23 mouse cellular contexts compared by ENCODE assay signal in genomic region chr6:136917885-136918284, GRCm38 (mm10). TPM values are rescaled to one million over a fixed set of nuclear protein-coding genes. Genes with fewer than 3 reads are reported as not detected.
A peak's percentile ranks its signal among the peaks of the same experiment; 100 is the strongest.
DNase-seq lines count a peak whose midpoint lies in the region; ATAC-seq lines count a peak whose summit lies in the region.
"Had no signal": no experiment of that assay in that cellular context is flagged by ENCODE, and none has a peak within 500 bp of the region (broad histone marks: within the 10 kb centered on the region; RNA-seq: fewer than 3 reads in every experiment).

No protein-coding gene starts in this region.

- H3K9me3 ChIP-seq in heart, embryonic 13.5 days = no peaks in the 10 kb centered on the region
- no peaks in the 10 kb centered on the region for H3K9me3 ChIP-seq in heart, embryonic 10.5 days
- H3K9me3 ChIP-seq in embryonic facial prominence, embryonic 12.5 days = no peaks in the 10 kb centered on the region
- no peaks in the 10 kb centered on the region for H3K9me3 ChIP-seq in limb, embryonic 12.5 days
- H3K9me3 ChIP-seq: hindbrain, embryonic 13.5 days; kidney, embryonic 15.5 days; midbrain, embryonic 12.5 days; neural tube, embryonic 15.5 days; stomach, embryonic 15.5 days had no signal

- no peak overlapping the region for H3K9ac ChIP-seq in heart, embryonic 13.5 days
- H3K9ac ChIP-seq in embryonic facial prominence, embryonic 12.5 days = no peak overlapping the region
- H3K9ac ChIP-seq in limb, embryonic 12.5 days (replicated peaks) = no peak overlapping the region
- H3K9ac ChIP-seq: forebrain, postnatal 0 days; hindbrain, embryonic 13.5 days; kidney, embryonic 15.5 days; liver, embryonic 14.5 days; midbrain, embryonic 12.5 days; neural tube, embryonic 15.5 days; stomach, embryonic 15.5 days had no signal

- no peak overlapping the region for H3K4me2 ChIP-seq in heart, embryonic 13.5 days
- H3K4me2 ChIP-seq in embryonic facial prominence, embryonic 12.5 days (replicated peaks) = no peak overlapping the region
- H3K4me2 ChIP-seq in limb, embryonic 12.5 days = no peak overlapping the region
- H3K4me2 ChIP-seq: hindbrain, embryonic 13.5 days; kidney, embryonic 15.5 days; midbrain, embryonic 12.5 days; neural tube, embryonic 15.5 days; stomach, embryonic 15.5 days had no signal

- DNase-seq in heart, embryonic 10.5 days (ENCODE audit: low spot score) = no peak
- DNase-seq in NIH3T3 (ENCODE audit: low read depth) = peak; percentile 23
- no peak for DNase-seq in layer of hippocampus, adult 9-11 months
- DNase-seq in right cerebral cortex, adult 18-20 months = no peak
- no peak for DNase-seq in frontal cortex, postnatal 10 days (ENCODE audit: low spot score in 2 of 2)
- DNase-seq: adrenal gland, postnatal 36 days; cerebellum, adult 9-11 months; forebrain, postnatal 0 days; gastrocnemius, postnatal 36 days; heart, postnatal 14 days; kidney, postnatal 36 days had no signal

- ATAC-seq in heart, embryonic 13.5 days (ENCODE audit: extremely low read depth, insufficient number of reproducible peaks, low FRiP score, low TSS enrichment) = no peak
- no peak for ATAC-seq in embryonic facial prominence, embryonic 12.5 days (ENCODE audit: insufficient number of reproducible peaks, insufficient read depth, low FRiP score, low TSS enrichment)
- no peak for ATAC-seq in limb, embryonic 12.5 days (ENCODE audit: insufficient number of reproducible peaks, insufficient read depth, low FRiP score, low TSS enrichment, low read depth)
- ATAC-seq: CD4-positive, CD25-positive, alpha-beta regulatory T cell, adult 4 months; forebrain, postnatal 0 days; inflammation-experienced regulatory T-cells, adult 6 months had no signal

- peak overlapping the region; percentile 61; the same call in 1 of the 2 replicates for H3K27ac ChIP-seq in heart, embryonic 13.5 days (replicated peaks)
- H3K27ac ChIP-seq in heart, embryonic 10.5 days = no peak overlapping the region
- peak overlapping the region; percentile 11; the same call in 1 of the 2 replicates for H3K27ac ChIP-seq in embryonic facial prominence, embryonic 12.5 days
- H3K27ac ChIP-seq in limb, embryonic 12.5 days = peak overlapping the region; percentile 87
- H3K27ac ChIP-seq: hindbrain, embryonic 13.5 days; kidney, embryonic 15.5 days; liver, embryonic 14.5 days; midbrain, embryonic 12.5 days; neural tube, embryonic 15.5 days had no signal

- no peaks in the 10 kb centered on the region for H3K27me3 ChIP-seq in heart, embryonic 13.5 days (replicated peaks)
- H3K27me3 ChIP-seq in heart, embryonic 10.5 days (ENCODE audit: insufficient read depth, poor library complexity, severe bottlenecking) = no peaks in the 10 kb centered on the region
- no peaks in the 10 kb centered on the region for H3K27me3 ChIP-seq in embryonic facial prominence, embryonic 12.5 days
- H3K27me3 ChIP-seq in limb, embryonic 12.5 days = no peaks in the 10 kb centered on the region
- H3K27me3 ChIP-seq: kidney, embryonic 15.5 days; midbrain, embryonic 12.5 days; neural tube, embryonic 15.5 days; stomach, embryonic 15.5 days had no signal

- H3K36me3 ChIP-seq in heart, embryonic 13.5 days = no peaks in the 10 kb centered on the region; the same call in 1 of the 2 replicates
- peaks cover 2% of the 10 kb centered on the region; the same call in 1 of the 2 replicates for H3K36me3 ChIP-seq in heart, embryonic 10.5 days
- H3K36me3 ChIP-seq in embryonic facial prominence, embryonic 12.5 days = no peaks in the 10 kb centered on the region
- no peaks in the 10 kb centered on the region for H3K36me3 ChIP-seq in limb, embryonic 12.5 days
- H3K36me3 ChIP-seq: hindbrain, embryonic 13.5 days; kidney, embryonic 15.5 days; midbrain, embryonic 12.5 days; neural tube, embryonic 15.5 days; stomach, embryonic 15.5 days had no signal

- peaks cover 27% of the 10 kb centered on the region for H3K4me1 ChIP-seq in heart, embryonic 13.5 days
- peaks cover 31% of the 10 kb centered on the region for H3K4me1 ChIP-seq in heart, embryonic 10.5 days
- peaks cover 17% of the 10 kb centered on the region for H3K4me1 ChIP-seq in embryonic facial prominence, embryonic 12.5 days
- H3K4me1 ChIP-seq in limb, embryonic 12.5 days (replicated peaks) = peaks cover 28% of the 10 kb centered on the region

- H3K4me3 ChIP-seq in heart, embryonic 13.5 days = no peak overlapping the region
- no peak overlapping the region for H3K4me3 ChIP-seq in heart, embryonic 10.5 days
- no peak overlapping the region for H3K4me3 ChIP-seq in embryonic facial prominence, embryonic 12.5 days
- no peak overlapping the region for H3K4me3 ChIP-seq in limb, embryonic 12.5 days (replicated peaks)
- H3K4me3 ChIP-seq: hindbrain, embryonic 13.5 days; kidney, embryonic 15.5 days; midbrain, embryonic 12.5 days; neural tube, embryonic 15.5 days; stomach, embryonic 15.5 days had no signal

- WGBS in heart, embryonic 13.5 days = 27% methylated on average over 2 of the region's 2 CpGs
- 14% methylated on average over 2 of the region's 2 CpGs for WGBS in heart, embryonic 10.5 days
- WGBS in embryonic facial prominence, embryonic 12.5 days = 9% methylated on average over 2 of the region's 2 CpGs
- 7% methylated on average over 2 of the region's 2 CpGs for WGBS in limb, embryonic 12.5 days

RNA-seq across cellular contexts. Expression of gene Erp27, which starts 4.1 kb away (rescaled TPM):
- 0.80 and 0.96 TPM in 2 replicates for polyA plus RNA-seq in heart, embryonic 13.5 days (2015; fragmentation: Nextera tagmentation; extraction: Ambion mirVana)
- 0.55 and 0.73 TPM in 2 replicates for polyA plus RNA-seq in heart, embryonic 10.5 days (2016; fragmentation: Nextera tagmentation; extraction: Ambion mirVana)
- polyA plus RNA-seq in embryonic facial prominence, embryonic 12.5 days (2016; fragmentation: Nextera tagmentation; extraction: Ambion mirVana) = 0.19 and 0.55 TPM in 2 replicates
- 0.15 and 0.33 TPM in 2 replicates for polyA plus RNA-seq in limb, embryonic 12.5 days (2016; fragmentation: Nextera tagmentation; extraction: Ambion mirVana)
- polyA plus RNA-seq: forebrain, embryonic 11.5 days; hindbrain, embryonic 13.5 days; midbrain, embryonic 12.5 days; neural tube, embryonic 15.5 days had no signal

RNA-seq across cellular contexts. Expression of gene Pde6h, which starts 5.7 kb away (rescaled TPM):
- 0.36 TPM in 1 of 2 replicates, not detected in the other for polyA plus RNA-seq in heart, embryonic 13.5 days (2015; fragmentation: Nextera tagmentation; extraction: Ambion mirVana)
- polyA plus RNA-seq in heart, embryonic 10.5 days (2016; fragmentation: Nextera tagmentation; extraction: Ambion mirVana) = not detected in 2 replicates
- not detected in 2 replicates for polyA plus RNA-seq in embryonic facial prominence, embryonic 12.5 days (2016; fragmentation: Nextera tagmentation; extraction: Ambion mirVana)
- polyA plus RNA-seq in limb, embryonic 12.5 days (2016; fragmentation: Nextera tagmentation; extraction: Ambion mirVana) = 0.23 TPM in 1 of 2 replicates, not detected in the other
- polyA plus RNA-seq: forebrain, embryonic 11.5 days; hindbrain, embryonic 13.5 days; inflammation-experienced regulatory T-cells, adult 6 months; midbrain, embryonic 12.5 days; stomach, embryonic 15.5 days had no signal

RNA-seq across cellular contexts. Expression of gene Arhgdib, which starts 23.8 kb away (rescaled TPM):
- polyA plus RNA-seq in heart, embryonic 13.5 days (2015; fragmentation: Nextera tagmentation; extraction: Ambion mirVana) = 85.1 and 86.5 TPM in 2 replicates
- 105 and 111 TPM in 2 replicates for polyA plus RNA-seq in heart, embryonic 10.5 days (2016; fragmentation: Nextera tagmentation; extraction: Ambion mirVana)
- 51.1 and 58.5 TPM in 2 replicates for polyA plus RNA-seq in embryonic facial prominence, embryonic 12.5 days (2016; fragmentation: Nextera tagmentation; extraction: Ambion mirVana)
- 33.9 and 42.1 TPM in 2 replicates for polyA plus RNA-seq in limb, embryonic 12.5 days (2016; fragmentation: Nextera tagmentation; extraction: Ambion mirVana)

RNA-seq across cellular contexts. Expression of gene Mgp, which starts 42.3 kb away (rescaled TPM):
- 290 and 310 TPM in 2 replicates for polyA plus RNA-seq in heart, embryonic 13.5 days (2015; fragmentation: Nextera tagmentation; extraction: Ambion mirVana)
- polyA plus RNA-seq in heart, embryonic 10.5 days (2016; fragmentation: Nextera tagmentation; extraction: Ambion mirVana) = 10.7 and 12.2 TPM in 2 replicates
- polyA plus RNA-seq in embryonic facial prominence, embryonic 12.5 days (2016; fragmentation: Nextera tagmentation; extraction: Ambion mirVana) = 41.2 and 42.9 TPM in 2 replicates
- 28.7 and 40.3 TPM in 2 replicates for polyA plus RNA-seq in limb, embryonic 12.5 days (2016; fragmentation: Nextera tagmentation; extraction: Ambion mirVana)
- polyA plus RNA-seq: CD4-positive, CD25-positive, alpha-beta regulatory T cell, adult 4 months; inflammation-experienced regulatory T-cells, adult 6 months had no signal
